Mouse (Mus musculus): Measurements from ENCODE around the gene Dock2. TPM values are rescaled to one million over a fixed set of nuclear protein-coding genes. Genes with fewer than 3 reads are reported as not detected.

Dock2 gene
- polyA plus RNA-seq, 1 experiment from 2014 or later, result 1.4 TPM

DNA sequence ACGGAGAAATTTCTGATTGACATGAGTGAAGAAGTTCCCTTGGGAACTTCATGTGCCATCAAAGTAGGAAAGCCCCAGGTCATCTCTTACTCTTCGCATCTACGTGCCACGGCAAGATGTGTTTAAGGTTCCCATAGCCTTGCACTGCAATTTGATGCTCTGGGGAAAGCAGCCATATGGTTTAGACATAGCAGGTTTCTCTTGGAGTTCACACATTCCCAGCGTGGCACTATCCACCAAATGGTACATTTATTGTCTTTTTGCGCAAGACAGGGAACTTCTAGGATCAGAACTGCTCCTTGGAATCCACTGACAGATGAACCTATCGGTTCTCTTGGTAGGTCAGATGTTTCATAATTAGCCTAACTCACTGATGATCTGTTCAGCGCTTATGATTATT is 382.3 kb downstream of the Dock2 start:
- H3K27ac ChIP-seq (ENCODE audit: low read length), result no peak overlapping the region
- no peak overlapping the region for H3K9ac ChIP-seq (ENCODE audit: low read depth, low read length)
- ATAC-seq, result no peak
- no peaks in the 10 kb centered on the region for H3K4me1 ChIP-seq (ENCODE audit: control insufficient read depth, insufficient read depth, low read length)
- no peak overlapping the region for H3K4me2 ChIP-seq (ENCODE audit: low read depth, low read length)
- 89% methylated on average over 8 of the region's 8 CpGs for WGBS
- H3K27me3 ChIP-seq (replicated peaks; ENCODE audit: control insufficient read depth, insufficient read depth, low read length), result no peaks in the 10 kb centered on the region
- no peaks in the 10 kb centered on the region for H3K9me3 ChIP-seq (ENCODE audit: control insufficient read depth, low read length)
- H3K4me3 ChIP-seq (ENCODE audit: low read length), result no peak overlapping the region
- H3K36me3 ChIP-seq (ENCODE audit: control insufficient read depth, insufficient read depth, low read length), result no peaks in the 10 kb centered on the region

DNA sequence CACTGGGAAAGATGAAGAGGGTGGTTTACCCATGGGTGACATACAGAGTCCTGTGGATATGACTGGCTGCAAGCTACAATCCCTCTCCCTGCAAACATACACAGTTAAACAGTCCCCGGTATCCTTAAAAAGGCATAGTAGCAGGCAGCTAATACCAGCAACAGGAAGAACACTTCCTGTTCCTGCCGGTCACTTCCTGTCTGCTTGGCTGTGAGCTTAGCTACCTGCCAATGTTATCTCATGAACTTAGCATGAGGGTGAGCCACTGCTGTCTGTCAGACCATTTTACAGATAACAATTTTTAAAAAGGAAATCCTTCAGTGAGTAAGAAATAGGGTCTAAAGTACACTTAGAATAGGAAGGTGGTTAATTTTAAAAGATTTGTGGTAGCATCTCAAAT is 385.1 kb downstream of the Dock2 start:
- Histone ChIP-seq H3K27me3 (replicated peaks; ENCODE audit: control insufficient read depth, insufficient read depth, low read length) (no peaks in the 10 kb centered on the region), H3K27ac (ENCODE audit: low read length) (no peak overlapping the region), H3K4me2 (ENCODE audit: low read depth, low read length) (no peak overlapping the region), H3K9ac (ENCODE audit: low read depth, low read length) (no peak overlapping the region), H3K9me3 (ENCODE audit: control insufficient read depth, low read length) (no peaks in the 10 kb centered on the region), H3K4me3 (ENCODE audit: low read length) (no peak overlapping the region), H3K4me1 (ENCODE audit: control insufficient read depth, insufficient read depth, low read length) (no peaks in the 10 kb centered on the region), H3K36me3 (ENCODE audit: control insufficient read depth, insufficient read depth, low read length) (no peaks in the 10 kb centered on the region)
- no peak for ATAC-seq
- WGBS, result 80% methylated on average over 2 of the region's 2 CpGs

DNA sequence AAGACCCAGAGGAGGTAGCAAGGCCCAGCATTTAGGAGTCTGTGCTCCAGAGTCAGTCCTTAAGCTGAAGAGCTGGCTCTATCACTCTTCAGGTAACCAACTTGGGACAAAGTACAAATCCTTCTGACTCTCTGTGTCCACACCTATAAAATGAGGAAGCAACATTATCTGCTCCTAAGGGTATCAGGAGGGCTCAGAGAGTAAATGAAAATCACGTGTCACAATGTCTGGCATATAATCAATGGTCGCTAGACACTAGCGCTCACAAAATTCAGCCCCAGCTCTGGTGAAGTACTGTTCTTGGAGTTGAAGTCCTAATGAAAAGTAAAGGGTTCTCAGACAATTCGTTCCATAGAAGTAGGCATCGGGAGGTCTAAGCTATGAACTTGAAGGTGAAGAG is 386.0 kb downstream of the Dock2 start:
- ATAC-seq, result no peak
- H3K27ac ChIP-seq (ENCODE audit: low read length), result no peak overlapping the region
- no peak overlapping the region for H3K4me2 ChIP-seq (ENCODE audit: low read depth, low read length)
- no peaks in the 10 kb centered on the region for H3K27me3 ChIP-seq (replicated peaks; ENCODE audit: control insufficient read depth, insufficient read depth, low read length)
- H3K36me3 ChIP-seq (ENCODE audit: control insufficient read depth, insufficient read depth, low read length), result no peaks in the 10 kb centered on the region
- WGBS, result 84% methylated on average over 5 of the region's 5 CpGs
- H3K9ac ChIP-seq (ENCODE audit: low read depth, low read length), result no peak overlapping the region
- no peaks in the 10 kb centered on the region for H3K9me3 ChIP-seq (ENCODE audit: control insufficient read depth, low read length)
- no peak overlapping the region for H3K4me3 ChIP-seq (ENCODE audit: low read length)
- H3K4me1 ChIP-seq (ENCODE audit: control insufficient read depth, insufficient read depth, low read length), result no peaks in the 10 kb centered on the region

DNA sequence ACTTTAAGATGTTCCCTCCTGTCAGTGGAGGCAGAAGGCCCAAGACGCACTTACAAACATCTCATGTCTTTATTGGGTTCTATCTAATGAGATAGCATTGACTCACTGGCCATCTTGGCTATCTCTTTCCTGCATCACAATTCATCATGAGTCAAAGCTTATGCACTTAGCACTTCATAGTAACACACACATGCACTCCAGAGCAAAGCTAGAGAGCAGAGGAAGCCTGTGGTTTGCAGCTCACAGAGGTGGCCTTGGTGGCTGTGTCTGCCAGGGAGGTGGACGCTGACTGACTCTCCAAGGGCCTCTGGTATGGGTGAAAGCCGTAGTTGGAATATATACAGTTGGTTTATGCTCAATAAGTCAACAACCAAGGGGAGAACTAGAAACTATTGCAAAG is 387.9 kb downstream of the Dock2 start:
- H3K9me3 ChIP-seq (ENCODE audit: control insufficient read depth, low read length), result no peaks in the 10 kb centered on the region
- H3K4me1 ChIP-seq (ENCODE audit: control insufficient read depth, insufficient read depth, low read length), result no peaks in the 10 kb centered on the region
- H3K4me3 ChIP-seq (ENCODE audit: low read length), result no peak overlapping the region
- H3K4me2 ChIP-seq (ENCODE audit: low read depth, low read length), result no peak overlapping the region
- no peaks in the 10 kb centered on the region for H3K27me3 ChIP-seq (replicated peaks; ENCODE audit: control insufficient read depth, insufficient read depth, low read length)
- H3K36me3 ChIP-seq (ENCODE audit: control insufficient read depth, insufficient read depth, low read length), result no peaks in the 10 kb centered on the region
- no peak overlapping the region for H3K27ac ChIP-seq (ENCODE audit: low read length)
- 81% methylated on average over 3 of the region's 3 CpGs for WGBS
- no peak overlapping the region for H3K9ac ChIP-seq (ENCODE audit: low read depth, low read length)
- no peak for ATAC-seq

DNA sequence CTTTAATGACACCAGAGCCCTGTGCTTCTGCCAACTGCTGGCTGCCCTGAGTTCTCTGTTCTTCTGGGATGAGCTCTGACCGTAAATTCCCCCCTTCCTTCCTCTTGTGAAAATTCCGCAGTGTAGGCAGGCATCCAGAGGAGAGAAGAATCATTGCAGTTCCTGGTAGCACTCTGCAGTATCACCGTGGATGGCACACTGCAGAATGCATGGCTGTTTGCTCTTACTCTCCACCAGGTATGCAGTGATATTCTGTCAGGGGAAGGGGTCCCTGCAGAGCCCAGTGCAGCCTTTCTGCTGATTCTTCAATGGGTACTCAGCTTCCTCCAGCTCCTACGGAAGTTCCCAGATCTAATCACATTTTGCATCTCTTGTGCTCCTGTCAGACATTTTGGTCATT is 391.6 kb downstream of the Dock2 start:
- no peaks in the 10 kb centered on the region for H3K9me3 ChIP-seq (ENCODE audit: control insufficient read depth, low read length)
- ATAC-seq, result no peak
- no peaks in the 10 kb centered on the region for H3K27me3 ChIP-seq (replicated peaks; ENCODE audit: control insufficient read depth, insufficient read depth, low read length)
- no peaks in the 10 kb centered on the region for H3K36me3 ChIP-seq (ENCODE audit: control insufficient read depth, insufficient read depth, low read length)
- H3K4me1 ChIP-seq (ENCODE audit: control insufficient read depth, insufficient read depth, low read length), result no peaks in the 10 kb centered on the region
- H3K9ac ChIP-seq (ENCODE audit: low read depth, low read length), result no peak overlapping the region
- H3K4me2 ChIP-seq (ENCODE audit: low read depth, low read length), result no peak overlapping the region
- no peak overlapping the region for H3K27ac ChIP-seq (ENCODE audit: low read length)
- WGBS, result 49% methylated on average over 4 of the region's 4 CpGs
- no peak overlapping the region for H3K4me3 ChIP-seq (ENCODE audit: low read length)

DNA sequence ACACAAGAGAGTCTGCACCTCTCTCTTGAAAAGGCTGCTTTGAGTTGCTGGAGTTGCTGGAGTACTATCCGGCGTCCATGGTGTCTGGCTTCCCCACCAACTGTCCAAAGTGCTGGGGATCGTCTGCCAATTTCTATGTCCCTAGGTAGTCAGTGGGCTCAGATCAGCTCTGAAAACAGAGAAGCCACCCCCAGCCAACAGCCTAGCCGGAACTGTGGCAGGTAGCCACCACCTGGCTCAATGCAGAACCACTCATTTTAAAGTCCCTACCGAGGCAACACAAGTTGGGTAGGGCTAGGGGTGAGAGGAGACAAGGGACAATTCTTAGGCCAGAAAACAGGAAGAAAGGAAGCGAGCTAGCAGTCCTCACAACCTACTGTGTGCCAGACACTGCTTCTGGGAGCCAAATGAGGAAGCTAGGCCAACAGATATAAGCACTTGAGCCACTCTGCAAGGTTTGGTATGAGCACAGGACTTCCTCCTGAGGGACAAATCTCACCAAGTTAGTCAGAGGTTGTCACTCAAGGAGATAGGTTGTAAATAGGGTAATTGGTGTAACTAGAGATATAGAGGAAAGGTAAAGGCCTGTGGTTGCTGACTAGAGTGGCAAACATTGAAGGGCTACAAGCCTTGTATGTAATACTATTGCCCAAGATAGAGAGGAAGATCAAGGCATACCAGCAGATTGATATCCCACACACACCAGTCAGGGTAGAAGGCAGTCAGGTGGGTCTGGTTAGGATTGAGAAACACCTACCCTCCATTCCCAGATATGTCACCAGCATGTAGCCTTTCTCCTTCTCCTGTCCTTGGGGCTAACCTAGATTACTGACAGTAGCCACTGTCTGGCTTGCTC is 394.2 kb downstream of the Dock2 start:
- H3K27ac ChIP-seq (ENCODE audit: low read length), result no peak overlapping the region
- H3K4me3 ChIP-seq (ENCODE audit: low read length), result no peak overlapping the region
- H3K27me3 ChIP-seq (replicated peaks; ENCODE audit: control insufficient read depth, insufficient read depth, low read length), result no peaks in the 10 kb centered on the region
- no peak overlapping the region for H3K9ac ChIP-seq (ENCODE audit: low read depth, low read length)
- no peaks in the 10 kb centered on the region for H3K4me1 ChIP-seq (ENCODE audit: control insufficient read depth, insufficient read depth, low read length)
- ATAC-seq, result no peak
- WGBS, result 82% methylated on average over 6 of the region's 6 CpGs
- no peak overlapping the region for H3K4me2 ChIP-seq (ENCODE audit: low read depth, low read length)
- no peaks in the 10 kb centered on the region for H3K36me3 ChIP-seq (ENCODE audit: control insufficient read depth, insufficient read depth, low read length)
- no peaks in the 10 kb centered on the region for H3K9me3 ChIP-seq (ENCODE audit: control insufficient read depth, low read length)

DNA sequence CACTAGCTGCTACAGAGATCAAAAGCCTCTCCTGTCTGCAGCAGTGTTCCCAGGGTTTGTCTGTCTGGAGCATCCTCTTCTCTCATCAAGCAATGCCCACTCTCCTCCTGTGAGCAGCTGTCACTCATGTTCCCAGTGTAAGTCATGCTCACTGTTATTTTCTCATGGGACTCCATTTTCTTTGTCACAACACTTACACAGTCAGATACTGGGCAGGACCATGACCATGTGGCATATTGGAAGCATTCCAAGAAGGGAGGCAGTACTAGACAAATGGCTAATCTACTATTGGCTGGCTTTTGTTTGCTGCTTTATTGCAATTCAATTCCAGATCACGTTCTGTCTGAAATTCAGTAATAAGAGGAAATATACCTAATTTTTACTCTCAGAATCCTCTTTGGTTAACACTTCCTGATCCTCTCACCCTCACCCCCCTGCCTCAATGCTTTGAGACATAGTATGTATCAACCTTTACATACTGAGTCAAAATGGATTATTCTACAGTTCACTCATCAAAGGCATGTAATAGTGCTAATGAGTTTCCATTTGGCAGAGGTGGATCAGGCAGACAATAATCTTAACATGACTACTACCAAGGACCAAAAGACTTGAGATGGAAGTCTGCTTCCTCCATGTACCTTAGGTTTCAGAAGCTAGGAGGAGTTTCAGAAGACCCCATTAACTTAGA is 398.5 kb downstream of the Dock2 start:
- no peaks in the 10 kb centered on the region for H3K4me1 ChIP-seq (ENCODE audit: control insufficient read depth, insufficient read depth, low read length)
- H3K9ac ChIP-seq (ENCODE audit: low read depth, low read length), result no peak overlapping the region
- H3K9me3 ChIP-seq (ENCODE audit: control insufficient read depth, low read length), result no peaks in the 10 kb centered on the region
- 37% methylated on average over 1 of the region's 1 CpGs for WGBS
- ATAC-seq, result no peak
- no peak overlapping the region for H3K4me2 ChIP-seq (ENCODE audit: low read depth, low read length)
- H3K27me3 ChIP-seq (replicated peaks; ENCODE audit: control insufficient read depth, insufficient read depth, low read length), result no peaks in the 10 kb centered on the region
- no peak overlapping the region for H3K27ac ChIP-seq (ENCODE audit: low read length)
- no peaks in the 10 kb centered on the region for H3K36me3 ChIP-seq (ENCODE audit: control insufficient read depth, insufficient read depth, low read length)
- H3K4me3 ChIP-seq (ENCODE audit: low read length), result no peak overlapping the region

DNA sequence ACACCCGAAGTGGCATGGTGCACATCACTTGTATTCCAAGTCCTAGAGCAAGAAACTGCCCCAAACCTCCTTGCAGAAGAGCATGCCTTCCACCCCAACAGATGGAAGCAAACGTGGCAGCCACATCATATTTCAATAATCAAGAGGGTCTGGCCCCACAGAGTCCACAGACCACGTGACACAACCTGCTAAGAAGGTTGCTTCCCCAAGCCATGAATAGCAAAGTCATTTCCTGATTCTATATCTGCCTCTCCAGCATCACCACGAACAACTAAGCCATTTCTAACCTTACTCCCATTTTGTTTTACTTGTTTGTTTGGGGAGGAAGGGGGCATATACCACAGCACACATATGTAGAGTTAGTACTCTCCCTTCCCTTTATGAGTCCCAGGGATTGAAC is 399.5 kb downstream of the Dock2 start:
- no peak for ATAC-seq
- Histone ChIP-seq H3K36me3 (ENCODE audit: control insufficient read depth, insufficient read depth, low read length) (no peaks in the 10 kb centered on the region), H3K4me3 (ENCODE audit: low read length) (no peak overlapping the region), H3K27ac (ENCODE audit: low read length) (no peak overlapping the region), H3K4me1 (ENCODE audit: control insufficient read depth, insufficient read depth, low read length) (no peaks in the 10 kb centered on the region), H3K4me2 (ENCODE audit: low read depth, low read length) (no peak overlapping the region), H3K9me3 (ENCODE audit: control insufficient read depth, low read length) (no peaks in the 10 kb centered on the region), H3K27me3 (replicated peaks; ENCODE audit: control insufficient read depth, insufficient read depth, low read length) (no peaks in the 10 kb centered on the region), H3K9ac (ENCODE audit: low read depth, low read length) (no peak overlapping the region)
- WGBS, result 56% methylated on average over 4 of the region's 4 CpGs

DNA sequence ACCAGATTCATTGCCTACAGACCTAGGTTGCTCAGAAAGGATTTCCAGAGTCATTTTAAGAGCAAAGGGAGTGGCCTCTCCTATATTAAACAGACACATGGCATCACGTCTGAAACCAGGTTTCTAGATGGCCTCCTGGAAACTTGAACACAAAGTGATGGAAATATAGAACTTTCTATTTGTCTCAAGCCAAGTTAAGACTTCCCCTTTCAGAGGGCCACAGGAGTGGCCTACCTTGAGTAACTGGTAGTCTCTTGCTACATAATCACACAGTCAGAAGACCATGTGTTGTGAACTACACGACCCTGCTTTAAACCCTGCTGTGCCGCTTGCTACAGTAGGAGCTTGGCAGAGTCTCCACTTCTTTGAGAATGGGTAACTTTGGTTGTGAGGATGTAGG is 400.2 kb downstream of the Dock2 start:
- Histone ChIP-seq H3K9ac (ENCODE audit: low read depth, low read length) (no peak overlapping the region), H3K27ac (ENCODE audit: low read length) (no peak overlapping the region), H3K4me3 (ENCODE audit: low read length) (no peak overlapping the region), H3K36me3 (ENCODE audit: control insufficient read depth, insufficient read depth, low read length) (no peaks in the 10 kb centered on the region), H3K27me3 (replicated peaks; ENCODE audit: control insufficient read depth, insufficient read depth, low read length) (no peaks in the 10 kb centered on the region), H3K4me2 (ENCODE audit: low read depth, low read length) (no peak overlapping the region), H3K9me3 (ENCODE audit: control insufficient read depth, low read length) (no peaks in the 10 kb centered on the region), H3K4me1 (ENCODE audit: control insufficient read depth, insufficient read depth, low read length) (no peaks in the 10 kb centered on the region)
- ATAC-seq, result no peak
- WGBS, result 82% methylated on average over 3 of the region's 3 CpGs
